ENCODE assay signal across 14 mouse cellular contexts in the genomic region with DNA sequence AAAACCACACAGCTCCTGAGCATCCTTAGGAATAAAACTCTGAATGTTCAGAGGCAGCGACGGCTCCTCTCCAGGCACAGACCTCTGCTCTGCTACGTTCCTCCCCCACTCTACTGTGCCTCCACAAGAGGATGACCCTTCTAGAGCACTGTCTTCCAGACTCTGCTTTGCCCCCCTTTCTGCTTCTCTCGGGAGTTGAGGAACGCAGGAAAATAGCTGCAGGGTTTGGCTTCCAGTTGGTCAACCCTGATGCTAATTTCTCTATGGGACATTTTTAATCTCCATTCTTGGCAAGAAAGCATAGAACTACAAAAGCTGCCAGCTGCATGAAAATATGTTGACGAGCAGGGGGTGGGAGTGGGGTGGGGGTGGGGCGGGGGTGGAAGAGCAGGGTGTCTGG. TPM values are rescaled to one million over a fixed set of nuclear protein-coding genes. Genes with fewer than 3 reads are reported as not detected.
A peak's percentile ranks its signal among the peaks of the same experiment; 100 is the strongest.
DNase-seq lines count a peak whose midpoint lies in the region; ATAC-seq and TF ChIP-seq lines count a peak whose summit lies in the region.
"Had no signal": no experiment of that assay in that cellular context is flagged by ENCODE, and none has a peak within 500 bp of the region (broad histone marks: within the 10 kb centered on the region; RNA-seq: fewer than 3 reads in every experiment).

No protein-coding gene starts in this region.

- peak; percentile 16 for DNase-seq in forebrain, postnatal 0 days
- peak; percentile 7 to 15 for DNase-seq in layer of hippocampus, postnatal 14 days (ENCODE audit: low spot score in 2 of 2)
- no peak for DNase-seq in layer of hippocampus, adult 2 months (ENCODE audit: low spot score in 2 of 2)
- peak; percentile 41 for DNase-seq in 3T3-L1 (ENCODE audit: low read depth, low spot score)
- peak; percentile 72 for DNase-seq in brain, embryonic 14.5 days (ENCODE audit: low read depth)
- DNase-seq in gastrocnemius, postnatal 10 days, result no peak
- no peak for DNase-seq in right cerebral cortex, postnatal 4 days
- DNase-seq: gastrocnemius, adult 2 months; lung, postnatal 36 days; thymus, postnatal 4 days had no signal

- H3K4me1 ChIP-seq in forebrain, postnatal 0 days (ENCODE audit: insufficient read depth), result 0 out of 2 replicates have a peak, but pooled peaks cover 4% of the 10 kb centered on the region
- H3K4me1 ChIP-seq in forebrain, embryonic 12.5 days, result peaks cover 5% of the 10 kb centered on the region

- no peaks in the 10 kb centered on the region for H3K9me3 ChIP-seq in forebrain, postnatal 0 days (ENCODE audit: low read length)
- H3K9me3 ChIP-seq in forebrain, embryonic 12.5 days, result no peaks in the 10 kb centered on the region

- no peak overlapping the region for H3K9ac ChIP-seq in forebrain, postnatal 0 days
- no peak overlapping the region for H3K9ac ChIP-seq in forebrain, embryonic 12.5 days

- H3K4me3 ChIP-seq in forebrain, postnatal 0 days (ENCODE audit: low read depth, low read length), result no peak overlapping the region
- H3K4me3 ChIP-seq in forebrain, embryonic 12.5 days (replicated peaks), result no peak overlapping the region
- H3K4me3 ChIP-seq in layer of hippocampus, adult 2 months, result no peak overlapping the region
- H3K4me3 ChIP-seq: gastrocnemius, adult 2 months had no signal

- no peaks in the 10 kb centered on the region for H3K36me3 ChIP-seq in forebrain, postnatal 0 days (ENCODE audit: insufficient read depth)
- H3K36me3 ChIP-seq in forebrain, embryonic 12.5 days (replicated peaks), result no peaks in the 10 kb centered on the region

- WGBS in forebrain, postnatal 0 days, result 33% methylated on average over 7 of the region's 7 CpGs
- 48% methylated on average over 7 of the region's 7 CpGs for WGBS in forebrain, embryonic 12.5 days

- no peak overlapping the region for H3K27ac ChIP-seq in forebrain, postnatal 0 days (ENCODE audit: low read depth, low read length)
- no peak overlapping the region for H3K27ac ChIP-seq in forebrain, embryonic 12.5 days
- H3K27ac ChIP-seq in layer of hippocampus, adult 2 months, result no peak overlapping the region
- H3K27ac ChIP-seq: gastrocnemius, adult 2 months had no signal

- no peak overlapping the region for H3K4me2 ChIP-seq in forebrain, postnatal 0 days (ENCODE audit: low read depth)
- no peak overlapping the region for H3K4me2 ChIP-seq in forebrain, embryonic 12.5 days
- H3K4me2 ChIP-seq: liver, embryonic 11.5 days had no signal

- TF ChIP-seq CTCF in forebrain, postnatal 0 days (IDR thresholded peaks at IDR 0.05; ENCODE audit: low read depth), result no peak
- no peak for TF ChIP-seq CTCF in layer of hippocampus, adult 2 months (conservative IDR thresholded peaks at IDR 0.05)
- no peak for TF ChIP-seq CTCF in brain, embryonic 14.5 days (IDR thresholded peaks at IDR 0.05; ENCODE audit: borderline replicate concordance, extremely low read depth, insufficient read depth, insufficient read length)

- no peak for TF ChIP-seq POLR2A in brain, embryonic 14.5 days (IDR thresholded peaks at IDR 0.05; ENCODE audit: borderline replicate concordance, extremely low read depth, insufficient read depth, insufficient read length, poor library complexity, severe bottlenecking)

- no peak for ATAC-seq in forebrain, postnatal 0 days
- ATAC-seq in forebrain, embryonic 12.5 days (ENCODE audit: low FRiP score), result no peak
- ATAC-seq: intestine, postnatal 0 days had no signal

- H3K27me3 ChIP-seq in forebrain, postnatal 0 days (ENCODE audit: insufficient read depth, low read length), result no peaks in the 10 kb centered on the region
- H3K27me3 ChIP-seq in forebrain, embryonic 12.5 days, result no peaks in the 10 kb centered on the region

RNA-seq across cellular contexts. Expression of a gene that starts 24.8 kb away (rescaled TPM):
- 43.9 and 53.0 TPM in 2 replicates for total RNA-seq in forebrain, postnatal 0 days (2014; rRNA removed)
- polyA plus RNA-seq in forebrain, postnatal 0 days (2015; fragmentation: Nextera tagmentation; extraction: Ambion mirVana), result 9.9 and 16.4 TPM in 2 replicates
- polyA plus RNA-seq in forebrain, embryonic 12.5 days (2016; fragmentation: Nextera tagmentation; extraction: Ambion mirVana), result 45.5 and 52.2 TPM in 2 replicates
- 10 to 100 TPM; 47.1 to 52.9 TPM for total RNA-seq in layer of hippocampus, postnatal 14 days (2021)
- 10 to 100 TPM; 46.5 to 48.8 TPM for total RNA-seq in layer of hippocampus, adult 2 months (2021)
- 53.7 and 74.6 TPM in 2 replicates for polyA plus RNA-seq in brain, embryonic 14.5 days (2012; rRNA removed)
- total RNA-seq in gastrocnemius, postnatal 10 days (2021), result 1 to 10 TPM; 7.1 to 9.8 TPM
- total RNA-seq: monocyte, adult 5-6 weeks had no signal

Comparison
In these comparisons a context has a peak if more than half of its experiments do, and no peak if none do; other contexts are left out.
1. DNase-seq: peak in forebrain, postnatal 0 days (single experiment), layer of hippocampus, postnatal 14 days (2 of 2), 3T3-L1 (single experiment) and brain, embryonic 14.5 days (single experiment); none in layer of hippocampus, adult 2 months (0 of 2), gastrocnemius, postnatal 10 days (single experiment) and right cerebral cortex, postnatal 4 days (single experiment).